Mouse (Mus musculus) testis, adult 2 months (tissue): ENCODE measurements around the gene Ugt2a2. TPM values are rescaled to one million over a fixed set of nuclear protein-coding genes. Genes with fewer than 3 reads are reported as not detected.
"Not testable (repeated sequence)": the region's sequence is repeated elsewhere in the genome, so short reads cannot be mapped to it uniquely, and the experiment has no call there.

Experiments
- H3K27ac ChIP-seq: fragments of 200-500 bp; 2 replicates; pipeline ENCODE4 v1.5.1; 2012; ENCODE audit warnings: low read depth, low read length; ENCODE audit not compliant: control insufficient read depth, insufficient read depth
- H3K27me3 ChIP-seq: fragments of 200-500 bp; 2 replicates; pipeline ENCODE4 v1.6.1; 2012; ENCODE audit warnings: mild to moderate bottlenecking, low read length, moderate library complexity; ENCODE audit not compliant: control insufficient read depth, insufficient read depth
- H3K36me3 ChIP-seq: fragments of 200-500 bp; 2 replicates; pipeline ENCODE4 v1.6.1; 2012; ENCODE audit warnings: mild to moderate bottlenecking, low read length; ENCODE audit not compliant: control insufficient read depth, insufficient read depth
- H3K4me1 ChIP-seq: fragments of 200-500 bp; 2 replicates; pipeline ENCODE4 v1.6.1; 2012; ENCODE audit warnings: low read length; ENCODE audit not compliant: control insufficient read depth, insufficient read depth
- H3K4me3 ChIP-seq: fragments of 200-500 bp; 2 replicates; pipeline ENCODE4 v1.5.1; 2012; ENCODE audit warnings: low read depth, mild to moderate bottlenecking, low read length, moderate library complexity, mixed read lengths; ENCODE audit not compliant: control insufficient read depth
- CTCF ChIP-seq: fragments of 200-500 bp; IDR thresholded peaks from 2 replicates; pipeline ENCODE4 v1.5.1; 2012; ENCODE audit warnings: low read depth, mild to moderate bottlenecking, inconsistent platforms, low read length, moderate library complexity; ENCODE audit not compliant: control insufficient read depth, insufficient read depth, insufficient replicate concordance
- POLR2A ChIP-seq: fragments of 200-500 bp; IDR thresholded peaks from 2 replicates; pipeline ENCODE4 v1.6.1; 2012; ENCODE audit warnings: low read depth, mild to moderate bottlenecking, inconsistent platforms, low read length, moderate library complexity; ENCODE audit not compliant: control insufficient read depth
- polyA plus RNA-seq: library from polyadenylated mRNA; depleted of rRNA; stranded (reverse); fragments of >200 nt; gene quantifications from 2 replicates; pipeline ENCODE4 v1.2.3, GENCODE M21; 2012; rRNA removed

The Ugt2a2 gene
- not detected in 2 replicates for polyA plus RNA-seq

- Histone ChIP-seq H3K4me1 (no peaks in the 10 kb centered on the region), H3K36me3 (no peaks in the 10 kb centered on the region)
- TF ChIP-seq CTCF: no peak
- TF ChIP-seq POLR2A: no peak
These were observed at the start of gene Ugt2a2 for GRCm38 (mm10) chr5:87482160-87482559. Gene Ugt2a2, minus strand, starts transcription at chr5:87482260.

GRCm38 (mm10) chr5:87523561-87523960, 41.5 kb upstream of the Ugt2a2 start:
- H3K27ac ChIP-seq, H3K36me3 ChIP-seq, H3K27me3 ChIP-seq, H3K4me3 ChIP-seq, H3K4me1 ChIP-seq: not testable (repeated sequence)

More at GRCm38 (mm10) chr5:87482160-87482559, at the start of gene Ugt2a2:
- Histone ChIP-seq H3K27ac (no peak within 1 kb of the TSS), H3K27me3 (no peaks in the 10 kb centered on the region), H3K4me3 (no peak within 1 kb of the TSS)

DNA sequence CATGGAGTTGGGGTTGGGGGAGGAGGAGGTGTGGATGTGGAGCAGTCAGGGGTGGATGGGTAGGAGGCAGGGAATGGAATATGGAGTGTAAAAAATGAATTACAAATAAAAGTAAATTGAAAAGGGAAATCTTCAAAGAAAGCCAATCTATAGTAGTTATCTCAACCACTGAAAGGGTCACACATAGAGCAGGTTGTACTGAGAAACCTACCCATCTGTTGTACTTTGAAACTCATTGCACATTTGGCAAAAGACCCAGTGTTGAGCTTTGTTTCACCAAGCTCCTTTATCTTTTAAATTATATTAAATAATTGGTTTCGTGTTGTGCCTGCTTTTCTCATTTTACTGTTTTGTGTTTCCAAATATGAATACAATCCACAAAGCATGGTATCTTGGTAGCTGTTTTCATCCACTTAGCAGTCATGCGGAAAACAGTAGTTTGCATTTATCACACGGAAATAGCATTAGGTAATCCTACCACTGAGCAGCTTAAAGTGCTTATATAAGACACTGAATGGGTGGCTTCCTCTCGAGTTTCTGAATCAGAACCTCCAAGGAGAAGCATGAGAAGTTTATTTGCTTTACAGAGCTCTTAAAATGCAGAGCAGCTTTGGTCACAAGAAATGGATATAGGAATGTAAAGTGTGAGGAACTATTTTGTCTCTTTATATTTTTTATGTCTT, 23.9 kb upstream of the Ugt2a2 start:
- H3K4me3 ChIP-seq: no peak overlapping the region
- no peaks in the 10 kb centered on the region for H3K36me3 ChIP-seq
- TF ChIP-seq CTCF (no peak), POLR2A (no peak)
- H3K27me3 ChIP-seq: no peaks in the 10 kb centered on the region
- H3K4me1 ChIP-seq: no peaks in the 10 kb centered on the region
- H3K27ac ChIP-seq: no peak overlapping the region

DNA sequence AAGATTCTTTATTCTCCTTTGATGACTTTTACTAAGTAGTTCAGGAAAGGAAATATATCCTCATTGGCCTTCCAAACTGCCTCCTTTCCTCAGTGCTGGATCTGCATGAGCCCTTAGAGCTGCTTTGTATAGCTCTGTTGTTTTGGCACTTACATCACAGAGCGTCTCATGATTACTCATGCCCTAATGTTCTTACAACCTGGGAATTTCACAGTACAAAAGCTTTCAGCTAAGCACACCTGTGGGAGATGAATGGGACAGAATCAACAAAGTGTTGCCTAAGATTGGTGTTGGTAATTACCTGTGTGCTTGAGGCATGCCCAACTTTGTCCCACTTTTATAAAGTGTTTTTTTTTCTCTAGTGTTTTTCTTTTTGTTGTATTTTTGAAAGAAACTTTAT, 20.6 kb upstream of the Ugt2a2 start:
- H3K4me1 ChIP-seq: no peaks in the 10 kb centered on the region
- H3K27me3 ChIP-seq: no peaks in the 10 kb centered on the region
- no peaks in the 10 kb centered on the region for H3K36me3 ChIP-seq
- H3K27ac ChIP-seq: no peak overlapping the region
- H3K4me3 ChIP-seq: no peak overlapping the region
- TF ChIP-seq POLR2A: no peak
- TF ChIP-seq CTCF: no peak

DNA sequence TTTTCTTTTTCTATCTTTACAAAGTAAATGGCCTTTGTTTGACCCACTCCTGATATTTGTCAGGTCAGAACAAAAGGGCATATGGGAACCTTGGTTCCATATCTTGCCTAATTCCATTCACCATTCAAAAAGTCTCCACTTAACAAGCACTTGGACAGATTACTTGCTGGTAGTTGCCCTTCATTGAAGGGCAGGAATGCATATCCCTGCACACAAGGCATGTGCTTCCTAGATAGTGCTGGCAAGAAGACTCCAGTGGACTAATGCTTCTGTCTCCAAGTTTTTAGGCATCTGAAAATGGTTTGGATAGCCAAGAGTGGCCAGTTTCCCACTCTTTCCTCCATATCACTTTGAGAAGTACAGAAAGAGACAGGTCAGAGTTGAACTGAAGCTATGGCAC, 17.3 kb upstream of the Ugt2a2 start:
- Histone ChIP-seq H3K4me3 (no peak overlapping the region), H3K27me3 (no peaks in the 10 kb centered on the region), H3K36me3 (no peaks in the 10 kb centered on the region), H3K27ac (no peak overlapping the region), H3K4me1 (no peaks in the 10 kb centered on the region)
- no peak for TF ChIP-seq POLR2A
- TF ChIP-seq CTCF: no peak

DNA sequence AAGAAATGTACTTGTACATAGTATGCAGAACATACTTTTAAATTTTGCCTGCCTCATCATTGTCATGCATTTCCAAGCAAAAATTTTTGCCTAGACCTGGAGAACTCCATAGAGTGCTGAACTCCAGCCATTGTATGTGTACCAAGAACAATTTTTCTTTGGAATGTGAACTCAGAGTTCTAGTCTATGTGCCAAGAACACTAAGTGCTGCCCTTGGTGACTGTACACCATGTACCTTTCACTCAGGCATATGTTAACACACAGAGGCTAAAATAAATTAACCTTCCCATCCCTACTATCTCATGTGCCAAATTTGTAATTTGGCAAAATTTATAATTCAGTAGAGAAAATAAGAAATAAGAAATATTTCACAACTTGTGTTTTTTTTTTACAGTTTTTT, 16.9 kb upstream of the Ugt2a2 start:
- H3K36me3 ChIP-seq: no peaks in the 10 kb centered on the region
- no peak overlapping the region for H3K4me3 ChIP-seq
- no peaks in the 10 kb centered on the region for H3K27me3 ChIP-seq
- TF ChIP-seq CTCF (no peak), POLR2A (no peak)
- no peaks in the 10 kb centered on the region for H3K4me1 ChIP-seq
- H3K27ac ChIP-seq: no peak overlapping the region

DNA sequence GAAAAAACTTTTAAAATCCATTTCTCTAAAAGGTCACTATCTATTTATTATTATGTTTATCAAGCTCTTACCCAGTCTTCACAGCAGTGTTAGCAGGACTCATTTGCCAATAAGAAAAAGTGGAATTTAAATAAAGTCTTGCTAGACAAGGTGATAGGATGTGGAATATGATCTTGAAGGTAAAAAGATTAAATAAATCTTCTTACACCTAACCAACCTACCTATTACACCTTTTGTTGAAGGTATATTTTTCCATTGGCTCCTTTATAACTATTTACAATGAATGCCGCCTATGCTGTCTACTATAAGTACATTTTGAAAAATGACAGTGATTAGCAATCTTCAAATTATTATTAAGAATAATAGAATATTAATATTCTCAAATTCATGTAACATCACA, 8.7 kb upstream of the Ugt2a2 start, which contains the start of gene Ugt2a1:
Gene Ugt2a1 (minus strand): TSS at position 101 of the 400 bp plus-strand sequence.
- Histone ChIP-seq H3K27me3 (no peaks in the 10 kb centered on the region), H3K36me3 (no peaks in the 10 kb centered on the region), H3K4me1 (no peaks in the 10 kb centered on the region), H3K4me3 (no peak within 1 kb of the TSS), H3K27ac (no peak within 1 kb of the TSS)
- TF ChIP-seq POLR2A: no peak
- TF ChIP-seq CTCF: no peak

DNA sequence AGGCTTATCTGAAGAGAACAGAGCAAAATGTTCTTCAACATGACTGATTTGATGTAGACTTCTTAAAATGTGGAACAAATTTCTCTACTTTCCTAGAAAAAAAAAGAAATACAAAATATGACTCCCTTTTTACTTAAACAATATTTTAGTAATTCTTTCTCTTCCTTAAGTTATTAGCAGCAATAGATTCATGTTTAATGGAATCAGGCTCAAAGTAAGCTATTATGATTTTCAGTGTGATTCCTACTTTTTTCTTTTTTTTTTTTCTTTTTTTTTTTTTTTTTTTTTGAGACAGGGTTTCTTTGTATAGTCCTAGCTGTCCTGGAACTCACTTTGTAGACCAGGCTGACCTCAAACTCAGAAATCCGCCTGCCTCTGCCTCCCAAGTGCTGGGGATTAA, 4.6 kb upstream of the Ugt2a2 start, which contains the start of gene Gm43638:
Gene Gm43638 (minus strand): TSS at position 101 of the 400 bp plus-strand sequence.
- not testable (repeated sequence) for H3K27me3 ChIP-seq, H3K27ac ChIP-seq, H3K36me3 ChIP-seq, H3K4me3 ChIP-seq, H3K4me1 ChIP-seq
